Mouse (Mus musculus): ENCODE data around the gene Lpar5. TPM values are rescaled to one million over a fixed set of nuclear protein-coding genes. Genes with fewer than 3 reads are reported as not detected.

Gene Lpar5
- polyA plus RNA-seq, 1 experiment from 2014 or later, result 5.0 TPM

- Histone ChIP-seq H3K36me3 (peaks cover 30% of the 10 kb centered on the region), H3K27me3 (replicated peaks) (no peaks in the 10 kb centered on the region), H3K4me1 (peaks cover 32% of the 10 kb centered on the region), H3K4me3 (replicated peaks) (peak overlapping the region; percentile 82), H3K27ac (0 out of 2 replicates have a peak overlapping the region, but pooled peaks have one; percentile 92), H3K4me2 (peak overlapping the region; percentile 80), H3K9me3 (no peaks in the 10 kb centered on the region), H3K9ac (peak overlapping the region; percentile 87; the same call in 1 of the 2 replicates)
- WGBS, result 43% methylated on average over 8 of the region's 8 CpGs
- ATAC-seq (ENCODE audit: insufficient read depth, low FRiP score, low read depth), result no peak
Measured at GRCm38 (mm10) chr6:125097951-125098350, 30.2 kb downstream of the Lpar5 start.

- peaks cover 33% of the 10 kb centered on the region for H3K36me3 ChIP-seq
- peak overlapping the region; percentile 82 for H3K4me3 ChIP-seq (replicated peaks)
Measured at GRCm38 (mm10) chr6:125098513-125098912, 30.8 kb downstream of the Lpar5 start.

GRCm38 (mm10) chr6:125099421-125099971, 31.8 kb downstream of the Lpar5 start:
- Histone ChIP-seq H3K9me3 (no peaks in the 10 kb centered on the region), H3K27ac (peak overlapping the region; percentile 33; the same call in 1 of the 2 replicates), H3K4me3 (replicated peaks) (peak overlapping the region; percentile 17), H3K27me3 (replicated peaks) (no peaks in the 10 kb centered on the region), H3K4me1 (peaks cover 32% of the 10 kb centered on the region), H3K9ac (peak overlapping the region; percentile 9; the same call in 1 of the 2 replicates), H3K36me3 (peaks cover 39% of the 10 kb centered on the region), H3K4me2 (peak overlapping the region; percentile 80)
- no peak for ATAC-seq (ENCODE audit: insufficient read depth, low FRiP score, low read depth)
- 39% methylated on average over 5 of the region's 5 CpGs for WGBS

More at GRCm38 (mm10) chr6:125098513-125098912, 30.8 kb downstream of the Lpar5 start:
- Histone ChIP-seq H3K27ac (no peak overlapping the region), H3K27me3 (replicated peaks) (no peaks in the 10 kb centered on the region), H3K4me1 (peaks cover 32% of the 10 kb centered on the region), H3K9me3 (no peaks in the 10 kb centered on the region), H3K4me2 (peak overlapping the region; percentile 80), H3K9ac (peak overlapping the region; percentile 20; the same call in 1 of the 2 replicates)
- WGBS, result 37% methylated on average over 3 of the region's 3 CpGs
- ATAC-seq (ENCODE audit: insufficient read depth, low FRiP score, low read depth), result no peak

- WGBS, result 86% methylated on average over 9 of the region's 9 CpGs
- Histone ChIP-seq H3K4me2 (no peak overlapping the region), H3K9ac (no peak overlapping the region)
Measured at GRCm38 (mm10) chr6:125101444-125101843, 33.7 kb downstream of the Lpar5 start.

GRCm38 (mm10) chr6:125104223-125104622, 36.5 kb downstream of the Lpar5 start:
- no peaks in the 10 kb centered on the region for H3K27me3 ChIP-seq (replicated peaks)
- H3K4me3 ChIP-seq (replicated peaks), result no peak overlapping the region
- H3K36me3 ChIP-seq, result peaks cover 84% of the 10 kb centered on the region
- no peak overlapping the region for H3K9ac ChIP-seq
- 86% methylated on average over 4 of the region's 4 CpGs for WGBS
- peak; percentile 92 for ATAC-seq (ENCODE audit: insufficient read depth, low FRiP score, low read depth)
- H3K4me2 ChIP-seq, result no peak overlapping the region
- H3K9me3 ChIP-seq, result no peaks in the 10 kb centered on the region
- H3K27ac ChIP-seq, result no peak overlapping the region
- peaks cover 10% of the 10 kb centered on the region for H3K4me1 ChIP-seq

More at GRCm38 (mm10) chr6:125101444-125101843, 33.7 kb downstream of the Lpar5 start:
- Histone ChIP-seq H3K9me3 (no peaks in the 10 kb centered on the region), H3K4me3 (replicated peaks) (no peak overlapping the region), H3K27ac (no peak overlapping the region), H3K4me1 (peaks cover 30% of the 10 kb centered on the region), H3K27me3 (replicated peaks) (no peaks in the 10 kb centered on the region), H3K36me3 (peaks cover 56% of the 10 kb centered on the region)
- no peak for ATAC-seq (ENCODE audit: insufficient read depth, low FRiP score, low read depth)

- no peaks in the 10 kb centered on the region for H3K9me3 ChIP-seq
- no peak overlapping the region for H3K4me2 ChIP-seq
- peaks cover 90% of the 10 kb centered on the region for H3K36me3 ChIP-seq
- no peak overlapping the region for H3K27ac ChIP-seq
- no peaks in the 10 kb centered on the region for H3K4me1 ChIP-seq
- H3K27me3 ChIP-seq (replicated peaks), result no peaks in the 10 kb centered on the region
- 95% methylated on average over 2 of the region's 2 CpGs for WGBS
- no peak overlapping the region for H3K4me3 ChIP-seq (replicated peaks)
- no peak overlapping the region for H3K9ac ChIP-seq
- no peak for ATAC-seq (ENCODE audit: insufficient read depth, low FRiP score, low read depth)
Measured at GRCm38 (mm10) chr6:125107705-125108104, 40.0 kb downstream of the Lpar5 start.

- no peak overlapping the region for H3K4me3 ChIP-seq (replicated peaks)
- no peaks in the 10 kb centered on the region for H3K9me3 ChIP-seq
- WGBS, result 76% methylated on average over 14 of the region's 14 CpGs
- no peak overlapping the region for H3K4me2 ChIP-seq
- H3K9ac ChIP-seq, result no peak overlapping the region
- H3K27me3 ChIP-seq (replicated peaks), result no peaks in the 10 kb centered on the region
- no peak for ATAC-seq (ENCODE audit: insufficient read depth, low FRiP score, low read depth)
- no peak overlapping the region for H3K27ac ChIP-seq
- H3K4me1 ChIP-seq, result no peaks in the 10 kb centered on the region
- H3K36me3 ChIP-seq, result peaks cover 96% of the 10 kb centered on the region
Measured at GRCm38 (mm10) chr6:125109371-125109770, 41.7 kb downstream of the Lpar5 start.

GRCm38 (mm10) chr6:125110927-125111326, 43.2 kb downstream of the Lpar5 start:
- Histone ChIP-seq H3K27ac (no peak overlapping the region), H3K4me1 (no peaks in the 10 kb centered on the region), H3K4me2 (no peak overlapping the region), H3K36me3 (peaks cover 84% of the 10 kb centered on the region), H3K9me3 (no peaks in the 10 kb centered on the region), H3K4me3 (replicated peaks) (no peak overlapping the region), H3K9ac (no peak overlapping the region), H3K27me3 (replicated peaks) (no peaks in the 10 kb centered on the region)
- 93% methylated on average over 7 of the region's 7 CpGs for WGBS
- ATAC-seq (ENCODE audit: insufficient read depth, low FRiP score, low read depth), result no peak

GRCm38 (mm10) chr6:125112553-125112952, 44.8 kb downstream of the Lpar5 start:
- no peak overlapping the region for H3K4me3 ChIP-seq (replicated peaks)
- peaks cover 82% of the 10 kb centered on the region for H3K36me3 ChIP-seq
- H3K4me1 ChIP-seq, result no peaks in the 10 kb centered on the region
- no peak overlapping the region for H3K4me2 ChIP-seq
- H3K9me3 ChIP-seq, result no peaks in the 10 kb centered on the region
- ATAC-seq (ENCODE audit: insufficient read depth, low FRiP score, low read depth), result no peak
- H3K27ac ChIP-seq, result no peak overlapping the region
- WGBS, result 92% methylated on average over 11 of the region's 11 CpGs
- H3K27me3 ChIP-seq (replicated peaks), result no peaks in the 10 kb centered on the region
- H3K9ac ChIP-seq, result no peak overlapping the region

GRCm38 (mm10) chr6:125119387-125119786, 51.7 kb downstream of the Lpar5 start:
- H3K4me3 ChIP-seq (replicated peaks), result no peak overlapping the region
- no peaks in the 10 kb centered on the region for H3K27me3 ChIP-seq (replicated peaks)
- H3K36me3 ChIP-seq, result peaks cover 80% of the 10 kb centered on the region
- H3K9ac ChIP-seq, result no peak overlapping the region
- 90% methylated on average over 8 of the region's 8 CpGs for WGBS
- ATAC-seq (ENCODE audit: insufficient read depth, low FRiP score, low read depth), result no peak
- H3K27ac ChIP-seq, result no peak overlapping the region
- no peaks in the 10 kb centered on the region for H3K9me3 ChIP-seq
- no peak overlapping the region for H3K4me2 ChIP-seq
- H3K4me1 ChIP-seq, result no peaks in the 10 kb centered on the region

- 87% methylated on average over 12 of the region's 12 CpGs for WGBS
- ATAC-seq (ENCODE audit: insufficient read depth, low FRiP score, low read depth), result no peak
- H3K27me3 ChIP-seq (replicated peaks), result no peaks in the 10 kb centered on the region
- H3K36me3 ChIP-seq, result peaks cover 49% of the 10 kb centered on the region
- H3K9ac ChIP-seq, result no peak overlapping the region
- H3K4me3 ChIP-seq (replicated peaks), result no peak overlapping the region
- no peak overlapping the region for H3K4me2 ChIP-seq
- H3K4me1 ChIP-seq, result peaks cover 7% of the 10 kb centered on the region; the same call in 1 of the 2 replicates
- no peaks in the 10 kb centered on the region for H3K9me3 ChIP-seq
- H3K27ac ChIP-seq, result no peak overlapping the region
Measured at GRCm38 (mm10) chr6:125128724-125129123, 61.0 kb downstream of the Lpar5 start.

- no peaks in the 10 kb centered on the region for H3K9me3 ChIP-seq
- no peaks in the 10 kb centered on the region for H3K27me3 ChIP-seq (replicated peaks)
- peaks cover 49% of the 10 kb centered on the region for H3K36me3 ChIP-seq
- H3K4me1 ChIP-seq, result peaks cover 7% of the 10 kb centered on the region; the same call in 1 of the 2 replicates
- no peak overlapping the region for H3K27ac ChIP-seq
- no peak overlapping the region for H3K4me3 ChIP-seq (replicated peaks)
- H3K9ac ChIP-seq, result no peak overlapping the region
- no peak overlapping the region for H3K4me2 ChIP-seq
- no peak for ATAC-seq (ENCODE audit: insufficient read depth, low FRiP score, low read depth)
- 92% methylated on average over 20 of the region's 20 CpGs for WGBS
Measured at GRCm38 (mm10) chr6:125129710-125130402, 62.1 kb downstream of the Lpar5 start.

Measured in stomach, embryonic 15.5 days (tissue).